Mouse (Mus musculus) MEL (cell line): Measurements from ENCODE around the gene Gm8764. TPM values are rescaled to one million over a fixed set of nuclear protein-coding genes. Genes with fewer than 3 reads are reported as not detected.
"Not testable (repeated sequence)": the region's sequence is repeated elsewhere in the genome, so short reads cannot be mapped to it uniquely, and the experiment has no call there.

Experiments used
- DNase-seq: peaks from one replicate; pipeline ENCODE4 v3.0.0; 2011; ENCODE audit warnings: low read depth, low spot score
- H3K27ac ChIP-seq: 2 replicates; pipeline ENCODE4 v1.5.1; 2012; ENCODE audit warnings: low read depth, mild to moderate bottlenecking, control low read depth, low read length, moderate library complexity; ENCODE audit not compliant: control insufficient read depth
- H3K27me3 ChIP-seq, 2 experiments: fragments of 150-350 bp in 1 of 2; sonication (generic) in 1 of 2; 2 replicates each; pipeline ENCODE4 v1.6.1; 2012; ENCODE audit warnings: low read length in 2 of 2, mild to moderate bottlenecking in 2 of 2, improper control_type of control experiment in 1 of 2, moderate library complexity in 1 of 2; ENCODE audit not compliant: insufficient read depth in 2 of 2, control insufficient read depth in 1 of 2
- H3K36me3 ChIP-seq, 2 experiments: 2 replicates each; pipeline ENCODE4 v1.6.1; 2012 to 2014; ENCODE audit warnings: low read length in 2 of 2, improper control_type of control experiment in 1 of 2, inconsistent platforms in 1 of 2, mild to moderate bottlenecking in 1 of 2; ENCODE audit not compliant: insufficient read depth in 2 of 2, control insufficient read depth in 1 of 2
- H3K4me1 ChIP-seq, 2 experiments: fragments of 150-350 bp in 1 of 2; sonication (generic) in 1 of 2; 2 replicates each; pipeline ENCODE4 v1.6.1; 2012; ENCODE audit warnings: low read length in 2 of 2, improper control_type of control experiment in 1 of 2, mild to moderate bottlenecking in 1 of 2; ENCODE audit not compliant: insufficient read depth in 2 of 2, control insufficient read depth in 1 of 2
- H3K4me3 ChIP-seq, 2 experiments: fragments of 150-350 bp in 1 of 2; sonication (generic) in 1 of 2; 2 replicates each; pipeline ENCODE4 v1.5.1; 2012; ENCODE audit warnings: low read depth in 2 of 2, low read length in 2 of 2, mild to moderate bottlenecking in 2 of 2, moderate library complexity in 2 of 2, control low read depth in 1 of 2, improper control_type of control experiment in 1 of 2; ENCODE audit not compliant: control insufficient read depth in 1 of 2, insufficient read depth in 1 of 2
- H3K79me2 ChIP-seq: 2 replicates; pipeline ENCODE4 v1.6.1; 2012; ENCODE audit warnings: mild to moderate bottlenecking, low read length, moderate library complexity; ENCODE audit not compliant: control insufficient read depth, poor library complexity, insufficient read depth
- H3K9ac ChIP-seq: 2 replicates; pipeline ENCODE4 v1.6.1; 2012; ENCODE audit warnings: low read depth, mild to moderate bottlenecking, control low read depth, low read length, moderate library complexity; ENCODE audit not compliant: control insufficient read depth, poor library complexity, severe bottlenecking
- H3K9me3 ChIP-seq: fragments of 150-350 bp; sonication (generic); replicated peaks from 2 replicates; pipeline ENCODE4 v1.6.1; 2012; ENCODE audit warnings: mild to moderate bottlenecking, low read length, improper control_type of control experiment, moderate library complexity; ENCODE audit not compliant: insufficient read depth
- polyA plus RNA-seq, 2 experiments: library from polyadenylated mRNA; stranded (reverse) in 1 of 2; unstranded in 1 of 2; fragments of >175 nt in 1 of 2; fragments of >200 nt in 1 of 2; gene quantifications; 2 replicates each; pipeline versions ENCODE4 v1.2.1 to v1.2.4; 2012; ENCODE audit warnings: low replicate concordance in 2 of 2, low read depth in 1 of 2; ENCODE audit not compliant: insufficient read length in 2 of 2, insufficient read depth in 1 of 2, missing spikeins in 1 of 2
- total RNA-seq: library from RNA; depleted of rRNA; stranded (reverse); fragments of 300-350 nt; gene quantifications from 2 replicates; pipeline ENCODE4 v1.2.3, GENCODE M21; 2012

Gene Gm8764
- total and polyA plus RNA-seq, 3 experiments, result not detected

GRCm38 (mm10) chr10:104151197-104151596, 8.6 kb upstream of the Gm8764 start, which contains the start of gene Gm6763:
Gm6763 (plus strand) TSS chr10:104151497.
- not testable (repeated sequence) for H3K4me3 ChIP-seq, DNase-seq, H3K79me2 ChIP-seq, H3K9me3 ChIP-seq, H3K36me3 ChIP-seq, H3K4me1 ChIP-seq, H3K27me3 ChIP-seq, H3K27ac ChIP-seq, H3K9ac ChIP-seq

DNA sequence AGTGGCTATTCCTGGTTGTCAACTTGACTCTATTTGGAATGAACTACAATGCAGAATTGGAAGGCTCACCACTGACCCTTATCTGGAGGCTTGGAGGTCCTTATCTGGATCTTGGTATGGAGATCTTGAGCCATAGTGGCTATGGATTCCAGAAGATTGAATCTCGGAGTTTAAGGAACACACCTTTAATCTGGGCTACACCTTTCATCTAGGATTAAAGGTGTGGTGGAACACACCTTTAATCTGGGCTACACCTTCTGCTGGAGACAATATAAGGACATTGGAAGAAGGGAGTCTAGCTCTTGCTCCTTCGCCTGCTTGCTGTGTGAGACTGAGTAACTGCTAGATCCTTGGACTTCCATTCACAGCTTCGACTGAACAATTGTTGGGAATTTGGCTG, 8.4 kb downstream of the Gm8764 start, which contains the start of gene Gm21304:
Gm21304 (plus strand) TSS at position 301 of the 400 bp plus-strand sequence.
- H3K4me1 ChIP-seq, H3K36me3 ChIP-seq, H3K9ac ChIP-seq, H3K27me3 ChIP-seq, H3K79me2 ChIP-seq, DNase-seq, H3K27ac ChIP-seq, H3K9me3 ChIP-seq, H3K4me3 ChIP-seq: not testable (repeated sequence)

GRCm38 (mm10) chr10:104176724-104177123, 16.9 kb downstream of the Gm8764 start, which contains the start of gene Gm21312:
Gm21312 (plus strand) TSS chr10:104177024.
- DNase-seq, H3K79me2 ChIP-seq, H3K27ac ChIP-seq, H3K9me3 ChIP-seq, H3K36me3 ChIP-seq, H3K27me3 ChIP-seq, H3K4me3 ChIP-seq, H3K4me1 ChIP-seq, H3K9ac ChIP-seq: not testable (repeated sequence)

DNA sequence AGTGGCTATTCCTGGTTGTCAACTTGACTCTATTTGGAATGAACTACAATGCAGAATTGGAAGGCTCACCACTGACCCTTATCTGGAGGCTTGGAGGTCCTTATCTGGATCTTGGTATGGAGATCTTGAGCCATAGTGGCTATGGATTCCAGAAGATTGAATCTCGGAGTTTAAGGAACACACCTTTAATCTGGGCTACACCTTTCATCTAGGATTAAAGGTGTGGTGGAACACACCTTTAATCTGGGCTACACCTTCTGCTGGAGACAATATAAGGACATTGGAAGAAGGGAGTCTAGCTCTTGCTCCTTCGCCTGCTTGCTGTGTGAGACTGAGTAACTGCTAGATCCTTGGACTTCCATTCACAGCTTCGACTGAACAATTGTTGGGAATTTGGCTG, 25.4 kb downstream of the Gm8764 start, which contains the start of gene Gm20765:
Gm20765 (plus strand) TSS at position 301 of the 400 bp plus-strand sequence.
- not testable (repeated sequence) for DNase-seq, H3K4me3 ChIP-seq, H3K79me2 ChIP-seq, H3K9ac ChIP-seq, H3K27ac ChIP-seq, H3K4me1 ChIP-seq, H3K27me3 ChIP-seq, H3K9me3 ChIP-seq, H3K36me3 ChIP-seq

GRCm38 (mm10) chr10:104193742-104194141, 33.9 kb downstream of the Gm8764 start, which contains the start of gene Gm4340:
Gm4340 (plus strand) TSS chr10:104194042.
- H3K4me1 ChIP-seq, H3K27me3 ChIP-seq, H3K9ac ChIP-seq, H3K36me3 ChIP-seq, DNase-seq, H3K9me3 ChIP-seq, H3K27ac ChIP-seq, H3K4me3 ChIP-seq, H3K79me2 ChIP-seq: not testable (repeated sequence)
